Mouse (Mus musculus) MEL (cell line): ENCODE data around the gene Hsf5. TPM values are rescaled to one million over a fixed set of nuclear protein-coding genes. Genes with fewer than 3 reads are reported as not detected.

ENCODE experiments used
- DNase-seq: peaks from one replicate; pipeline ENCODE4 v3.0.0; 2011; ENCODE audit warnings: low read depth, low spot score
- H3K27ac ChIP-seq: 2 replicates; pipeline ENCODE4 v1.5.1; 2012; ENCODE audit warnings: low read depth, mild to moderate bottlenecking, control low read depth, low read length, moderate library complexity; ENCODE audit not compliant: control insufficient read depth
- H3K27me3 ChIP-seq, 2 experiments: fragments of 150-350 bp in 1 of 2; sonication (generic) in 1 of 2; 2 replicates each; pipeline ENCODE4 v1.6.1; 2012; ENCODE audit warnings: low read length in 2 of 2, mild to moderate bottlenecking in 2 of 2, improper control_type of control experiment in 1 of 2, moderate library complexity in 1 of 2; ENCODE audit not compliant: insufficient read depth in 2 of 2, control insufficient read depth in 1 of 2
- H3K36me3 ChIP-seq, 2 experiments: 2 replicates each; pipeline ENCODE4 v1.6.1; 2012 to 2014; ENCODE audit warnings: low read length in 2 of 2, improper control_type of control experiment in 1 of 2, inconsistent platforms in 1 of 2, mild to moderate bottlenecking in 1 of 2; ENCODE audit not compliant: insufficient read depth in 2 of 2, control insufficient read depth in 1 of 2
- H3K4me1 ChIP-seq, 2 experiments: fragments of 150-350 bp in 1 of 2; sonication (generic) in 1 of 2; 2 replicates each; pipeline ENCODE4 v1.6.1; 2012; ENCODE audit warnings: low read length in 2 of 2, improper control_type of control experiment in 1 of 2, mild to moderate bottlenecking in 1 of 2; ENCODE audit not compliant: insufficient read depth in 2 of 2, control insufficient read depth in 1 of 2
- H3K4me3 ChIP-seq, 2 experiments: fragments of 150-350 bp in 1 of 2; sonication (generic) in 1 of 2; 2 replicates each; pipeline ENCODE4 v1.5.1; 2012; ENCODE audit warnings: low read depth in 2 of 2, low read length in 2 of 2, mild to moderate bottlenecking in 2 of 2, moderate library complexity in 2 of 2, control low read depth in 1 of 2, improper control_type of control experiment in 1 of 2; ENCODE audit not compliant: control insufficient read depth in 1 of 2, insufficient read depth in 1 of 2
- H3K79me2 ChIP-seq: 2 replicates; pipeline ENCODE4 v1.6.1; 2012; ENCODE audit warnings: mild to moderate bottlenecking, low read length, moderate library complexity; ENCODE audit not compliant: control insufficient read depth, poor library complexity, insufficient read depth
- H3K9ac ChIP-seq: 2 replicates; pipeline ENCODE4 v1.6.1; 2012; ENCODE audit warnings: low read depth, mild to moderate bottlenecking, control low read depth, low read length, moderate library complexity; ENCODE audit not compliant: control insufficient read depth, poor library complexity, severe bottlenecking
- H3K9me3 ChIP-seq: fragments of 150-350 bp; sonication (generic); replicated peaks from 2 replicates; pipeline ENCODE4 v1.6.1; 2012; ENCODE audit warnings: mild to moderate bottlenecking, low read length, improper control_type of control experiment, moderate library complexity; ENCODE audit not compliant: insufficient read depth
- BHLHE40 ChIP-seq: IDR thresholded peaks from 2 replicates; pipeline ENCODE4 v1.6.1; 2012; ENCODE audit warnings: low read depth, mild to moderate bottlenecking, inconsistent platforms, low read length, improper control_type of control experiment, borderline replicate concordance
- CHD1 ChIP-seq: IDR thresholded peaks from 2 replicates; pipeline ENCODE4 v1.6.1; 2012; ENCODE audit warnings: low read depth, mild to moderate bottlenecking, inconsistent platforms, low read length, improper control_type of control experiment
- E2F4 ChIP-seq: IDR thresholded peaks from 2 replicates; pipeline ENCODE4 v1.6.1; 2011; ENCODE audit warnings: low read depth, low read length, improper control_type of control experiment, borderline replicate concordance
- ETS1 ChIP-seq: IDR thresholded peaks from 2 replicates; pipeline ENCODE4 v1.6.1; 2012; ENCODE audit warnings: low read depth, mild to moderate bottlenecking, inconsistent platforms, low read length, improper control_type of control experiment, moderate library complexity
- JUND ChIP-seq: IDR thresholded peaks from 2 replicates; pipeline ENCODE4 v1.6.1; 2011; ENCODE audit warnings: low read depth, mild to moderate bottlenecking, improper control_type of control experiment, low read length
- MAZ ChIP-seq: IDR thresholded peaks from 2 replicates; pipeline ENCODE4 v1.6.1; 2012; ENCODE audit warnings: low read depth, mild to moderate bottlenecking, inconsistent platforms, low read length, improper control_type of control experiment
- MYC ChIP-seq: IDR thresholded peaks from 2 replicates; pipeline ENCODE4 v1.6.1; 2011; ENCODE audit warnings: low read depth, mild to moderate bottlenecking, low read length, improper control_type of control experiment, moderate library complexity
- NRF1 ChIP-seq: IDR thresholded peaks from 2 replicates; pipeline ENCODE4 v1.6.1; 2014; ENCODE audit warnings: low read depth, mild to moderate bottlenecking, inconsistent platforms, low read length, improper control_type of control experiment, moderate library complexity; ENCODE audit not compliant: poor library complexity, insufficient read depth, severe bottlenecking
- POLR2AphosphoS2 ChIP-seq: IDR thresholded peaks from 2 replicates; pipeline ENCODE4 v1.6.1; 2011; ENCODE audit warnings: low read length, improper control_type of control experiment
- POLR2AphosphoS5 ChIP-seq: IDR thresholded peaks from 2 replicates; pipeline ENCODE4 v1.6.1; 2012; ENCODE audit warnings: low read depth, borderline replicate concordance, mild to moderate bottlenecking, inconsistent platforms, low read length, moderate library complexity, mixed read lengths
- RCOR1 ChIP-seq: IDR thresholded peaks from 2 replicates; pipeline ENCODE4 v1.6.1; 2012; ENCODE audit warnings: low read depth, mild to moderate bottlenecking, inconsistent platforms, low read length, improper control_type of control experiment
- TBP ChIP-seq: IDR thresholded peaks from 2 replicates; pipeline ENCODE4 v1.8.0; 2011; ENCODE audit warnings: low read depth, low read length, improper control_type of control experiment
- TCF12 ChIP-seq: IDR thresholded peaks from 2 replicates; pipeline ENCODE4 v1.6.1; 2014; ENCODE audit warnings: low read depth, mild to moderate bottlenecking, inconsistent platforms, low read length, improper control_type of control experiment, moderate library complexity
- USF1 ChIP-seq: IDR thresholded peaks from 2 replicates; pipeline ENCODE4 v1.6.1; 2014; ENCODE audit warnings: low read depth, mild to moderate bottlenecking, inconsistent platforms, low read length, improper control_type of control experiment, moderate library complexity
- ZKSCAN1 ChIP-seq: IDR thresholded peaks from 2 replicates; pipeline ENCODE4 v1.6.1; 2012; ENCODE audit warnings: low read depth, mild to moderate bottlenecking, inconsistent platforms, low read length, improper control_type of control experiment, moderate library complexity
- polyA plus RNA-seq, 2 experiments: library from polyadenylated mRNA; stranded (reverse) in 1 of 2; unstranded in 1 of 2; fragments of >175 nt in 1 of 2; fragments of >200 nt in 1 of 2; gene quantifications; 2 replicates each; pipeline versions ENCODE4 v1.2.1 to v1.2.4; 2012; ENCODE audit warnings: low replicate concordance in 2 of 2, low read depth in 1 of 2; ENCODE audit not compliant: insufficient read length in 2 of 2, insufficient read depth in 1 of 2, missing spikeins in 1 of 2
- total RNA-seq: library from RNA; depleted of rRNA; stranded (reverse); fragments of 300-350 nt; gene quantifications from 2 replicates; pipeline ENCODE4 v1.2.3, GENCODE M21; 2012

Gene Hsf5
- total and polyA plus RNA-seq, 3 experiments = 0.03 TPM; not detected in 2

DNA sequence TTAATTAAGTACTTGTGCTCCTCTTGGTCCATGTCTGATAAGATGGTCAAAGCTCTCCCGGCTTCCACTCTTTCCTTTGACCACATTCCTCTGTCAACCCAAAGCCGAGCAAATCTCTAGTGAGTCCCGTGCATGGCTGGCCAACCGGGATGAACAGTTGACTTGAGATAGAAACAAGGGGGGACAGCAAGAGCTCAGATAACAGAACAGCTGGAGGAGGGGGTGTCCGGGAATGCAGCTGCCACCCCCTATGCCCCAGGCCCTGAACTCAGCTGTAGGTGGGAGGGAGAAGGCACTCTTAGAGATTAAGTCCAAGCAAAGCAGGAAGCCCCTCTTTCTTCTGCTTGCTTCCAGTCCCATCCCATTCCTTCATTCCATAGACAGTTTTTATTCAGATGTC, 46.2 kb upstream of the Hsf5 start:
- Histone ChIP-seq H3K9ac (no peak overlapping the region), H3K9me3 (no peaks in the 10 kb centered on the region), H3K79me2 (no peaks in the 10 kb centered on the region), H3K27me3 (peaks cover 16 to 30% of the 10 kb centered on the region in 2 experiments), H3K4me1 (no peaks in the 10 kb centered on the region), H3K4me3 (no peak overlapping the region), H3K36me3 (no peaks in the 10 kb centered on the region), H3K27ac (no peak overlapping the region)
- DNase-seq = no peak
- TF ChIP-seq MYC (no peak), TBP (no peak), USF1 (no peak), MAZ (no peak), CHD1 (no peak), E2F4 (no peak), JUND (no peak), ETS1 (no peak), POLR2AphosphoS5 (no peak), BHLHE40 (no peak), TCF12 (no peak), RCOR1 (no peak), ZKSCAN1 (no peak)

DNA sequence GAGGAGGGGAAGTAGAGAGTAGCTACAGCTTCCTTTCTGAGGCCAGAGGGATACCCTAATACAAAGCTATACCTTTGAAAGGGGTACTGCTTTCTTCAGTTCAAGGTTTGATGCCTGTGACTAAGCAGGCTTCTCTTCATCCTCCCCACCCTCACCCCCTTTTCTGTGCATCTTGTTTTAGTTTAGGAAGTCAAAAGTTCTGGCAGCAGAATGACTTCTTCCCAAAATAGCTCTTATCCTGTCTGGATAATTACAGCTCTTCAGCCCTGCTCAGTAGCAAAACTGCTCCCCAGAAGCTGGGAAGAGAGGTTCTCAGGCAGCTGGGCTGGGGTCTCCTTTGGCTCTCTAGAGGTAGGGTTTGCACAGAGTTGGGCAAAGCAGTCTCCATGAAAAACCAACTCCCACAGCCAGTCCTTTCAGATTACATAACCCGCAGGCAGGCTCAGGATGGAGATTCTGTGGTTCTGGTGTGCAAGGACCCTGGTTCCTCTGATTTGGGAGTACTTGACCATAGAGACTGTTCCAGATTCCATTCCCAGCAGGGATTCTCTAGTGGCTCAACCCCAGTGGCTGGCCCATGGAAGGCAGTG, 45.5 kb upstream of the Hsf5 start:
- DNase-seq = no peak
- Histone ChIP-seq H3K79me2 (no peaks in the 10 kb centered on the region), H3K36me3 (no peaks in the 10 kb centered on the region), H3K4me1 (no peaks in the 10 kb centered on the region), H3K9ac (no peak overlapping the region), H3K27ac (no peak overlapping the region), H3K27me3 (peaks cover 16 to 28% of the 10 kb centered on the region in 2 experiments), H3K9me3 (no peaks in the 10 kb centered on the region), H3K4me3 (no peak overlapping the region)
- TF ChIP-seq MYC (no peak), POLR2AphosphoS2 (no peak), NRF1 (no peak), RCOR1 (no peak), ZKSCAN1 (no peak)
